Comparison of ENCODE assay signal across 9 mouse cellular contexts in the genomic region with DNA sequence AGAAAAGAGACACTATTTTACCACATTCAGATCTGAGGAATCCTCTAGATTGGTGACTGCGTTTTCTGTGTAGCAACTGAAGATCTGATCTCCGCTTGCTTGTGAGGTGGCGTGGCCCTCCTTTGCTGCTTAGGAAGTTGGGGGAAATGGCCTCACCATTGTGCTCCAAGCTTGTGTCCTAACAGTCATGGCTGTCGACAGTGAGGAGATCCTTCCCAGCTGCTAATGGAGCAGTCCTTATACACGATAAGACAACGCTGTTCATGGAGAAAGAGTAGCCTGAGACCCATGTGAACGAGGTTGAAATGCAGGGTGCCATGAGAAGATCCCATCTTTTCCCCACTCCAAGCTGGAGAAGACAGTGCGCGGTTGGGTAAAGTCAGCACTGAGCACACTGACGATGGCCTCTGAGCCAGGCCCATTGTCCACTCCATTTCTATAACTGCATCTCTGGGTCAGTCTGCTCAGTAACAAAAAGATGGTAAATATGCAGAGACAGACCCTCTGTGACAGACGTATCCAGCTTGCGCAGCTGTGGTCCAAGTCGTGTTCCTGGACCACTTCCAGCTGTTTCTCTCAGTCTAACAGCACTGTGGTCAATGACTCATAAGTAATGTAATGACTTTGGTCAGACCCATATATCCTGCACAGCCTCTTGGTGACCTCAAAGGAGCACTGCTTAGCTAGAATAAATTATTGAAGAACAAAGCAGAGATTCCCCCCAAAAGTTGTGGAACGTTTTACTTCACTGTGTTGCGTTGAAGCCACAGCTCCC. TPM values are rescaled to one million over a fixed set of nuclear protein-coding genes. Genes with fewer than 3 reads are reported as not detected.
DNase-seq lines count a peak whose midpoint lies in the region; ATAC-seq lines count a peak whose summit lies in the region.
"Had no signal": no experiment of that assay in that cellular context is flagged by ENCODE, and none has a peak within 500 bp of the region (broad histone marks: within the 10 kb centered on the region; RNA-seq: fewer than 3 reads in every experiment).

No protein-coding gene starts in this region.

- no peaks in the 10 kb centered on the region for H3K36me3 ChIP-seq in embryonic facial prominence, embryonic 14.5 days (ENCODE audit: control insufficient read depth, insufficient read depth, low read length)
- no peaks in the 10 kb centered on the region for H3K36me3 ChIP-seq in embryonic facial prominence, embryonic 10.5 days (replicated peaks)
- H3K36me3 ChIP-seq in heart, embryonic 12.5 days = no peaks in the 10 kb centered on the region
- H3K36me3 ChIP-seq in lung, embryonic 15.5 days = no peaks in the 10 kb centered on the region

- WGBS in embryonic facial prominence, embryonic 14.5 days = 83% methylated on average over 15 of the region's 15 CpGs
- WGBS in embryonic facial prominence, embryonic 10.5 days = 93% methylated on average over 15 of the region's 15 CpGs
- WGBS in heart, embryonic 12.5 days = 64% methylated on average over 15 of the region's 15 CpGs
- WGBS in lung, embryonic 15.5 days = 53% methylated on average over 15 of the region's 15 CpGs

- DNase-seq in embryonic facial prominence, embryonic 14.5 days (ENCODE audit: low spot score) = peak; percentile 60
- DNase-seq in embryonic facial prominence, embryonic 10.5 days (ENCODE audit: low spot score) = no peak
- DNase-seq in 3134 (ENCODE audit: extremely low read depth, insufficient read length, low spot score) = peak; percentile 57
- DNase-seq in ovary, postnatal 36 days (ENCODE audit: low spot score) = no peak
- no peak for DNase-seq in frontal cortex, postnatal 10 days (ENCODE audit: low spot score in 2 of 2)
- no peak for DNase-seq in urinary bladder, adult 2 months (ENCODE audit: low spot score)
- DNase-seq: thymus, postnatal 25 days had no signal

- H3K4me3 ChIP-seq in embryonic facial prominence, embryonic 14.5 days (ENCODE audit: low read depth, low read length) = no peak overlapping the region
- no peak overlapping the region for H3K4me3 ChIP-seq in embryonic facial prominence, embryonic 10.5 days
- no peak overlapping the region for H3K4me3 ChIP-seq in heart, embryonic 12.5 days
- H3K4me3 ChIP-seq in lung, embryonic 15.5 days = no peak overlapping the region

- no peak overlapping the region for H3K4me2 ChIP-seq in embryonic facial prominence, embryonic 14.5 days (ENCODE audit: low read depth, low read length)
- H3K4me2 ChIP-seq in heart, embryonic 12.5 days = no peak overlapping the region
- no peak overlapping the region; the same call in 1 of the 2 replicates for H3K4me2 ChIP-seq in lung, embryonic 15.5 days

- peaks cover 3% of the 10 kb centered on the region; the same call in 1 of the 2 replicates for H3K9me3 ChIP-seq in embryonic facial prominence, embryonic 14.5 days (ENCODE audit: control insufficient read depth, low read length)
- no peaks in the 10 kb centered on the region; the same call in 1 of the 2 replicates for H3K9me3 ChIP-seq in embryonic facial prominence, embryonic 10.5 days
- no peaks in the 10 kb centered on the region for H3K9me3 ChIP-seq in heart, embryonic 12.5 days (replicated peaks)
- H3K9me3 ChIP-seq in lung, embryonic 15.5 days = no peaks in the 10 kb centered on the region

- no peaks in the 10 kb centered on the region for H3K4me1 ChIP-seq in embryonic facial prominence, embryonic 14.5 days (ENCODE audit: control insufficient read depth, insufficient read depth, low read length)
- H3K4me1 ChIP-seq in embryonic facial prominence, embryonic 10.5 days = no peaks in the 10 kb centered on the region
- peaks cover 4% of the 10 kb centered on the region; the same call in 1 of the 2 replicates for H3K4me1 ChIP-seq in heart, embryonic 12.5 days (replicated peaks)
- peaks cover 22% of the 10 kb centered on the region for H3K4me1 ChIP-seq in lung, embryonic 15.5 days

- H3K9ac ChIP-seq in embryonic facial prominence, embryonic 14.5 days (ENCODE audit: low read depth, low read length) = no peak overlapping the region
- H3K9ac ChIP-seq in heart, embryonic 12.5 days = no peak overlapping the region
- no peak overlapping the region for H3K9ac ChIP-seq in lung, embryonic 15.5 days

- peak; percentile 68; the same call in 1 of the 2 replicates for ATAC-seq in embryonic facial prominence, embryonic 14.5 days (ENCODE audit: low read depth)
- ATAC-seq in heart, embryonic 12.5 days (ENCODE audit: insufficient number of reproducible peaks, low FRiP score) = 0 out of 2 replicates have a peak, but pooled peaks have one; percentile 42
- peak; percentile 91 for ATAC-seq in lung, embryonic 15.5 days (ENCODE audit: borderline replicate concordance, extremely low read depth, low FRiP score, low TSS enrichment)

- H3K27me3 ChIP-seq in embryonic facial prominence, embryonic 14.5 days (replicated peaks; ENCODE audit: control insufficient read depth, insufficient read depth, low read length) = no peaks in the 10 kb centered on the region
- H3K27me3 ChIP-seq in embryonic facial prominence, embryonic 10.5 days (replicated peaks; ENCODE audit: low read depth, poor library complexity, severe bottlenecking) = no peaks in the 10 kb centered on the region
- H3K27me3 ChIP-seq in heart, embryonic 12.5 days (replicated peaks) = no peaks in the 10 kb centered on the region
- H3K27me3 ChIP-seq in lung, embryonic 15.5 days = no peaks in the 10 kb centered on the region

- H3K27ac ChIP-seq in embryonic facial prominence, embryonic 14.5 days (replicated peaks; ENCODE audit: low read depth, low read length) = no peak overlapping the region
- H3K27ac ChIP-seq in embryonic facial prominence, embryonic 10.5 days (replicated peaks) = no peak overlapping the region
- no peak overlapping the region for H3K27ac ChIP-seq in heart, embryonic 12.5 days (ENCODE audit: poor library complexity, severe bottlenecking)
- peak overlapping the region; percentile 86 for H3K27ac ChIP-seq in lung, embryonic 15.5 days

RNA-seq across cellular contexts. Expression of gene Lrrc17, which starts 15.1 kb away (rescaled TPM):
- polyA plus RNA-seq in embryonic facial prominence, embryonic 14.5 days (2014; fragmentation: Nextera tagmentation; extraction: Ambion mirVana) = 138 and 151 TPM in 2 replicates
- polyA plus RNA-seq in embryonic facial prominence, embryonic 10.5 days (2016; fragmentation: Nextera tagmentation; extraction: Ambion mirVana) = 12.9 and 15.9 TPM in 2 replicates
- polyA plus RNA-seq in heart, embryonic 12.5 days (2016; fragmentation: Nextera tagmentation; extraction: Ambion mirVana) = 6.6 and 7.8 TPM in 2 replicates
- 54.0 and 55.0 TPM in 2 replicates for polyA plus RNA-seq in lung, embryonic 15.5 days (2015; fragmentation: Nextera tagmentation; extraction: Ambion mirVana)
- 18.8 and 23.7 TPM in 2 replicates for polyA plus RNA-seq in urinary bladder, adult 2 months (2012; rRNA removed)

Comparison
In these comparisons a context has a peak if more than half of its experiments do, and no peak if none do; other contexts are left out.
1. DNase-seq: peak in embryonic facial prominence, embryonic 14.5 days (single experiment) and 3134 (single experiment); none in embryonic facial prominence, embryonic 10.5 days (single experiment), ovary, postnatal 36 days (single experiment), frontal cortex, postnatal 10 days (0 of 2) and urinary bladder, adult 2 months (single experiment).
2. Peak in every context shown above with its lines, with median percentiles within 50 percentile points of each other: ATAC-seq.